Mouse (Mus musculus) activated CD4-positive, CD25-positive, alpha-beta regulatory T cell, adult 4 months (primary cell): ENCODE results near the gene Foxd2. TPM values are rescaled to one million over a fixed set of nuclear protein-coding genes. Genes with fewer than 3 reads are reported as not detected.

Experiments
- ATAC-seq: one replicate; pipeline ENCODE4 v1.8.0; 2017
- polyA plus RNA-seq, 2 experiments: library from polyadenylated mRNA; unstranded; fragments of 100-300 nt; shearing (Covaris generic); gene quantifications; one replicate each; pipeline ENCODE4 v1.2.1; 2017

Foxd2 gene
- polyA plus RNA-seq, 2 experiments from 2014 or later, result 0.17 TPM; not detected in 1

DNA sequence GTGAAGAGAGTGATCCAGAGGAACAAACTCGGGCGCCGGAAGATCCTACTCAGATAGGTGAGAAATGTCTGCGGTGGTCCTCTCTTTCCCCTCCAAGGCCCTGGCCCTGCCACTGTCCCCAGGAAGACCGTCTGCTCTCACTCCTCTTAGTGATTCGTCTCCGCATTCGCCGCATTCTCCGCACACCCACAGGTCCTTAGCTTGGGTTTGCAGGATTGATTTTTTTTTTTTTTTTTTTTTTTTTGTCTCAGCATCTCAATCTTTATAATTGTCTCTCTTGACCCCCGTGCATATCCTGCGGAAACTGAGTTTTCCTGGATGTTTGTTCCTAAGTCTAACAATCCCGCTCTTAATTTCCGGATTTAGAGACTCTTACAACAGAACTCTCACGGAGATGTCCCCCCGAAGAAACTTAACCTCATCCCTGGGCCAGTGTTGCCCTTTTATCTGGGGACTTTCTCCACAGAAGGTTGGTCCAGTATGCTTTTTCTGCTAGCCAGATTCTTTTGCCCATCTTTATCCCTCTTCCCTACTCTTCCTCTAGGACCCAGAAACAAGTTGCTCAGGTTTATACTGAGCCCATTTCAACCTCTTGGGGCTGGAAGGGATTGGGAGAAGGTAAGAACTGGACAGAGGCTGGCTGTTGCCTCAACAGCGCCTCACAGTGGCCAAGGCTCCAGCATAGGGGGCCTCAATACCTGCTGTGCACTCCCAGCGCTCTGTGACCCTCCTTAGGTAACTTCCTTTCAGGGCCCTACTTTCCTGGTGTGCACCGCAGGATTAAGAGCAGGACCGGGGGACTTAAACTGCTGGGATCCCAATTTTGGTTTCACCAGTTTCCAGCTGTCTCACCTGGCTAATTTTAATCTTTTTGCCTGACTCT, 1.2 kb upstream of the Foxd2 start:
- ATAC-seq, result no peak

DNA sequence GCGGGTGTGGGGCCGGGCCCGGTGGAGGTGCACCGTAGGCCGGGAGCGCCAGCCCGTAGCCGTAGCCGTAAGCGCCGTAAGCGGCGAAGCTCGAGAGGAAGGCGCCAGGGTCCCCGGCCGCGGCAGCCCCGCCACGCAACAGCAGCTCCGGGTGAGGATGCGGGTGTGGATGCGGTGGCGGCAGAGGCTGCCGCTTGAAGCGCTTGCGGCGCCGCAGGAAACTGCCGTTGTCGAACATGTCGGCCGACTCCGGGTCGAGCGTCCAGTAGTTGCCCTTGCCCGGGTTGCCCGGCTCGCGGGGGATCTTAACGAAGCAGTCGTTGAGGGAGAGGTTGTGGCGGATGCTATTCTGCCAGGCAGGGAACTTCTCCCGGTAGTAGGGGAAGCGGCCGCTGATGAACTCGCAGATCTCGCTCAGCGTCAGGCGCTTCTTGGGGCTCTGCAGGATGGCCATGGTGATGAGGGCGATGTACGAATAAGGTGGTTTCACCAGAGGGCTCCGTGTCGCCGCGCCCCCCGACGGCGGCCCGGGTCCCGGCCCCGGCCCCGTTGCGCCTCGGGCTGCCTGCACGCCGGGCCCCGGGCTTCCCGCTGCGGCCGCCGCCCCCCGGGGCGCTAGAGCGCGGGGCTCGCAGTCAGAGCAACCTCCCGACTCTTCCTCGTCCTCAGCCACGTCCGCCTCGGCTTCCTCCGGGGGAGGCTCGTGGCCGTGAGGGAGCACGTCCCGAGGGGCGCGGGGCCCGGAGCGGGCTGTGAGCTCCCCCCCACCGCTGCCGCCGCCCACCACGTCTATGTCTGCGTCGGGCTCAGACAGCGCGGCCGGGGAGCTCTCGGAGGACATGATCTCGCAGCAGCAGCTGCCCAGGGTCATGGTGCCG, 483 bp downstream of the Foxd2 start:
- ATAC-seq, result peak; percentile 27

DNA sequence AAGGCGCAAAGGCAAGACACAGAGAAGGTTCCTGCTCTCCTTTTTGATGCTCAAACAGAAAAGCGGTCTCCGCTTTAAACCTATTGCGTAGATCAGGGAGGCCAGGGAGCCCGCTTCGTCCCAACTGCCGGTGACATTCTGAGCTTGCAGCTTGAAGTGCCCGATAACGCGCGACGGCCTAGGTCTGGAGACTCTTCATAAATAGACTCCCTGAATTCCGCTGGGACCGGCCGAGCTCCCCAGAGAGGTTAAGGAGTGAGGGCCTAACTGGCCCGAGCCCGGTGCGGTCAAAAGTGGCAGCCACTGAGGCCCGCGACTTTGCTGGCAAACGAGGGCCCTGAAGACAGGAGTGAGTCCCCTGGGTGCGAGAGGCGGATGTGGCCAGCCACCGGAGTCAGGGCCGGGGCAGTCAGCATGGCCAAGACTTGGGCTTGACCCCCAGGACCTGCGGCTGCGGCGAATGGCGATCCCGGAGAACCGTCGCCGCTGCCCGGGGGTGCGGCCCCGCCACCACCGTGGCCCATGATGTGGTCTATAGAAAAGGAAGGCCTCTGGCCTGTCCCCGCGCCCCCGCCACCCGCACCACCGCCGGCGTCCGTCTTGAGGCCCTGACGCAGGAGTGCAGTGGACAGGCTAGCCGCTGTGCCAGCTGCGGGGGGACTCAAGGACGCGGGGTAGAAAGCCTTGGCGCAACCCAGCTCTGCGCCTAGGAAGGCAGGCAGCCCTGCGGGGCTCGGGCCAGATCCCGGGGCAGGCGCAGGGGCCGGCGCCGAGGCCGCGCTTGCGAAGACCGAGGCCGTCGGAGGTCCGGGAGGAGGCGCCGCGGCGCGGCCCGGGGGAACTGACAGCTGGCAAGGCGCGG, 1.4 kb downstream of the Foxd2 start:
- ATAC-seq, result no peak

DNA sequence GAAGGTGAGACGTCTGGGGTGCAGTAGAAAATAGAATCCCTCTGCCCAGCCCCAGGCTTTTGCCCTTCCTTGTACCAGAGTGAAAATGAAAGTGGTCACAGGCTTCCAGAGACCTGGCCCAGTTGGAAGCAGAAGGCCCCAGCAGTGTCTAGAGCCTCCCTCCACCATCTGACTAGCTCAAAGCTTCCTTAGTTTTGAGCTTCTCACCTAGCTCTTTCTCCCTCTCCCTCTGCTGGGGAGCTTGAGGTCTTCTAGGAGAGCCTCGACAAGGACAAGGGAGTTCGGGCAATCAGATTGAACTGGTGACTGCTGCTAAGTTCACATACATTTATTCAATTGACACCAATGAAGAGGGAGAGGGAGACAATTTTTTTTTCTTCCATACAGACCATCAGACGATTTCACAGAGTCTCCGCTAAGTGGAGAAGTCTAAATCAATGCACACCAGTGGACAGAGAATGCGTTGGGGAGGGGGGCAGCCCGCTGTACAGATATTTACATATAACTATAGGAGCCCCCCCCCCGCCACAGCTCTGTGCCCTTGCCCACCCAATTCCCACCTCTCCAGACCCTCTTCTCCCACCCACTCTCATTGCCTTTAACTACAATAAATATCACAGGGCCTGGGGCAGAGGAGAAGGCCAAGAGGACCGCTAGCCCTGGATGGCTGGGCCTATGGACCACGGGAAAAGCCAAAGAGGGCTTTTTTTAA, 2.5 kb downstream of the Foxd2 start:
- no peak for ATAC-seq

DNA sequence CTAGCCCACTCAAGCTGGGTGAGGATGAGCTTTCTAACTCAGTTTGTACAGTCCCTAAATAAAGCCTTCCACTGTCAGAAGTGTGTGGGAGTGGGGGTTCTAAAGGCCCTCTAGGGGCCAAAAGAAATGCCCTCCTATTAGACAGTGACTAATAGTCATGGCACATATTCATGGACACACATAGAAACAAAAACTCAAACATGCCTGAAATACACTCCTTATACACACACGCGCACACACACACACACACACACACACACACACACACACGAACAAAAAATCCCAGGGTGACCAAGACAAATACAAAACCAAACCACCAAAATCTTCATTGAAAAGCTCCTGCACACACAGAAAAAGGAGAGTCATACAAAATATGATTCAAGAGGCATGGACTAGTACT, 3.2 kb downstream of the Foxd2 start:
- ATAC-seq, result no peak

DNA sequence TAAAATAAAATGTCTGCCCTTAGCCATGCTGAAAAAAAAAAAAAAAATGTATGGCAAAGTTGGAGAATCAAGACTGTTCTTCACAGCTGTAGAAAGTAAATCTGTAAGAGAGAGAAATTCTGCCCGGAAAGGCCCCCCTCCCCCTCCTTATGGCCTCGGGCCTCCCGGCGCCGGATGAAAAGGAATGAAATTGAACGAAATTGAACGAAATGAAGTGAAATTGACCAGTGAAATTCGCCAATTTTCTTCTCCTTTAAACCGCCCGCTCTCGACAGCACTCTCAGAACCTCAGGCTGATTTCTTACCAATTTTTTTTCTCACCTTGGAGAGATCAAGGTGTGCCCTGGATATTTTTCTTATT, 5.3 kb downstream of the Foxd2 start:
- no peak for ATAC-seq

DNA sequence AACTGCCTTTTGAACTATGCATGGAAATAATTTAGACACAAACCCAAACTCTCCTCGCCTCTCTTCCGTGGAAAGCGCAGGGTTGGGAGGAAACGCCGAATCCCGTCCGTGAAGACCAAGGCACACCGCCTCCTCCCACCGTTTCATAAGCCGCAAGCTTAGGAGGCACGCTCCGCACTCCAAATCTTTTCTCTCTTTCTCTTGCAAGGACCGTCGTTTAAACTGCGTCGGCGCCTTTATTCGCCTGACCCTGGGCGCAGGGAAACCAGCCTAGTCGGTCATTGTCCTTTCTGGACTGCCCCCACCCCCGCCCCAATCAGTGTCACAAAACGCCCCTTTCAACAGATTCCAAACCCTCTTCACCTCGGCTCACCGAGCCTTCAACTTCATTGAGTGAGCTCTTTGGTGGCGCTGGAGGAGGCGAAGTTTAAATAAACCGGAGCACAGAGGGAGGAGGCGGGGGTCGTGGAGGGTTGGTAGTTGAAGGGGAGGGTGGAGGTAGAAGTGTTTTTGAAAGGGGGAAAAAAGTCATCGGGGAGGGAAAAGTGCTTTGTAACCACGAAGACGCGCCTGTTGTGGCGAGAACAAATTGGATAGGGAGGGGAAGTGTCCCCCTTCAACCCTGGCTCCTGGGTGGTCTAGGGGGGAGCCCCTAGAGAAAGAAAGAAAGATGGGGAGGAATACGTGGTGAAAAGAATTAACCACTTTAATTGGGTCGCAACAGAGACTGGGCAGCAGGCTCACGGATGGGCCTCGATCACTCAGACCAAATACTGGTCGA, 5.8 kb downstream of the Foxd2 start:
- no peak for ATAC-seq

DNA sequence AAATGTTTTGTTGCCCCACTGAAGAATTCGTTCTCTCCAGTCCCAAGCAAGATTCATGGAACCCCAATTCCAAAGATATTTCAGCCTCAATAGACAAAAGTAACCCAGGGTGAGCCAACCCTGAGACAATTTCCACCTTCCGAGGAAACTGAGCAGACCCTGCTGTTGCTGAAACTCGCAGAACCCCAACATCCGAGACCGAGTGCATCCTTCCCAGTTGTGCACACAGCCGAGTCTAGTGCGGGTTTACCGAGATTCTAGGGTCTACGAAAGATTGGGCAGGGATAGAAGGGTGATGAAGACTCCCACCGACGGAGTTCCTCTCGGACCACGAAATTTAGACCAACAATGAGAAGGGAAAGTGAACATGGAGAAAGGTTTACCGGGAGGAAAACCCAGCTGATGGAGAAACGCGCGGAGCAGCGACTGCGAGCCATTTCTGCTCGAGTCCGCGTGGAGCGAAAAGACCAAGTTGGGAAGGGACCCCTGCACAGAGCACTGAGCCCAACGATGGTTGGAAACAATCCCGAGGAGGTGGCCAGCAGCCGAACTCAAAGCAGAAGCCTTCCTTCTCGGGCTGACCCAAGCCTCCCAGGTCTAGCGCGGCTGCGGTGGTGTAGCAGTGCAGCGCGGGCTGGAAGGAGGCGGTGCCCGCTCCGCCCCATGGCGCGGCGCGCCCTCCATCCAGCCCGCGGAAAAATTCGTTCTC, 6.9 kb downstream of the Foxd2 start:
- peak; percentile 30 for ATAC-seq

DNA sequence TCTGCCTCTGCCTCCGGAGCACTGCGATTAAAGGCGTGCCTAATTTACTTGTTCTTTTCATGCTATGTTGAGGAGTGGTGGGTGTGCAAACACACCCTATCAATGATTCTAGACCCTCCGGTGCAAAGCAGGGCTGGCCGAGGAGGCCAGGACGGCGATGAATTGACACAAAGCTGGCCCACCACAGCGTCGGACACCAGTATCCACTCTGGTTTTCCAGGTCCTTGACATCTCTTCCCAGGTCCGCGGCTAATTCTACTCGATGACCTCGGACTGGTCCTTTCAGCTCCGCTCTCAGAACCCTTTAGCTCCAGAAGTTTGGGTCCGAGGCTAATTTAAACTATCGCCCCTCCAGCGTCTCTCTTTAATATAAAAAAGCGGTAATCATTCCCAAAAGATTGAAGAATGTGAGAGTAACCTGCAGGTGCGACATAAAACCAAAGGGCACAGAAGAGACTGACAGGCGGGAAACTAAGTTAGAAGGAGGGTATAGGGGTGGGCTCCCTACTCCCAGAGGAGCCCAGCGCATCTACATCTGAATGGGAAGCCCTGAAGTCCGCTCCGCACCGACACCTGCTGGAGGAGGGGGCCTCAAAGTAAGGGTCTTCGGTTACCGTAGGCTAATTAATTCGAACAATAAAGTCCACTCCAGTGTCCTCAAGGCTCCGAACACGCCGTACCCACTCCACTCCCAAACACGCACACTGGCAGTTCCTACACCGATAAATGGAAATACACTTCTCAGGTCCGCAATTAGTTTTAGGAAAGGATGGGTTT, 7.6 kb downstream of the Foxd2 start:
- ATAC-seq, result no peak

DNA sequence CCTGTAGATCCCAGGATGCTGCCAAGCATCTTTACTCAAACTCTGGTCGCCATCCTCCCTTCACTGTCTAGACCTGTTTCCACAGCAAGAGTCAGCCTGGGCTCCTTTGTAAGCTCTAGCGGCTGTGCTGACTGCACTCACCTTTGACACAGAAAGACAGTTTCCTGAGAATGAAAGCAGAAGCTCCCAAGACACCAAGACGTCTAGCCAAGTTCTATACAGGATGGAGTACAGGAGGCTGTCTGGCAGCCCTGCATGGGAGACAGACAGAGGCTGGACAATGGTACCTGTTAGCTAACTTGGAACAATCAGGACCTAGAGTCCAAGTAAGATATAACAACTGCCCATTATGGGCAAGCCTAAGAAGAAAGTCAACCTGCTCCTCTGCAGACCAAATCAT, 8.8 kb downstream of the Foxd2 start:
- ATAC-seq, result no peak

DNA sequence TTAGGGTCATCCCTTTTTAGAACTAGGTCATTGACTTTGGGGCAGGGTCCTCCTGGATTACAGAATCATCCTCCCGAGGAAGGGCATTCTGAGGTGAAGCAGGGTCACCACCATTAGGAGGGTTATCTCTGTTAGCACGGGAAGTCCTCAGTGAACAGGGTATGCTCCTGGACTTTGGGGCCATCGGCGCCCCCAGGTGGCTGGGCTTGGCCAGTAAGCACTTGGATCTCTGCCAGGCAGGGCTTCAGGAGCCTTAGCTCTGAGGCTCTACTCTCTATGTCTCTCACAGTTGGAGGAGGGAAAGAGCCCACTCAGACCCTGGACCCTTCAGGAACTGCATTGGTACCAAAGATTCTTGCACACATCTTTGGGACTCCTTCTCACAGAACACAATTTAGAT, 10.8 kb downstream of the Foxd2 start:
- no peak for ATAC-seq

DNA sequence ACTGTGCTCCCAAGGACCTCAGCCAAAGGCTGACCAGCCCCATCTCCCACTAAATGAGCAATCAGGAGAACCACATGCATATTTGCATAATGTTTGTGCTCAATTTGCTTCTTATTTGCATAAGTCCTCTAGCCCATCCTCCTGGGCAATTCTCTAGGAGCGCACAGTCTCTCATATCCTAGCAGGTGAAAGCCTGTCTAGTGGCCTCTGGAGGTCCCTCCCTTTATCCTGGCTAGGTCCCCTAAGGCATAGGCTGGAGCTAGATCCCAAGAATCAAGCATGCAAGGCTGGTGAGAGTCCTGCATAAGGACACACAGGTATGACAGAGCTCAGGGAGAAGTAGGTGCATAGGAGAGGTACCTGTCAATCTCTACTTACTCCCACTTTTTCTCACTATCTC, 26.4 kb downstream of the Foxd2 start:
- no peak for ATAC-seq

DNA sequence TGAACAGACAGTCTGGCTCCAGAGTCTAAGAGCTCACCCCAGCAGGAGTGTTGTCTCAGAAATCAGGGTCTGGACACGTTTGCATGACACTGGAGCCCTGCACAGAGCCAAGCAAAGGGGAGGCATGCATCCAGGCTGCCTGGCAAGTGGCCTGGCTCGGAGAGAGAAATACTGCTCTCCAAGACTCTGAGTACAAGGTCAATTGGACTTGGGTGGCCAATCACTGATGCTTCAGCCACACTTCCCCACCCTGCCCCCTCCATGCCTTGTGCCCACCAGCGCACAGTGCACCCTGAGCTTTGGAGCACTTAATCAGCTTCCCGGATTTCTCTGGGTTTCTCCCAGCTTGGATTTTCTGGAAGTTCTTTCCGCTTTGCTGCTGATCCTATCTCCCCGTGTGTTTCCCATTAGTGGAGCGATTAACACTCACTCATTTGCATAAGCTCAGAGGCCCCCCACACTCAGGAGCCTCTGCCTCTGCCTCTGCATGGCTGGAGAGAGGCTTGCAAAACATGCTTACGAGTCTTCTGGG, 32.2 kb downstream of the Foxd2 start:
- ATAC-seq, result no peak

DNA sequence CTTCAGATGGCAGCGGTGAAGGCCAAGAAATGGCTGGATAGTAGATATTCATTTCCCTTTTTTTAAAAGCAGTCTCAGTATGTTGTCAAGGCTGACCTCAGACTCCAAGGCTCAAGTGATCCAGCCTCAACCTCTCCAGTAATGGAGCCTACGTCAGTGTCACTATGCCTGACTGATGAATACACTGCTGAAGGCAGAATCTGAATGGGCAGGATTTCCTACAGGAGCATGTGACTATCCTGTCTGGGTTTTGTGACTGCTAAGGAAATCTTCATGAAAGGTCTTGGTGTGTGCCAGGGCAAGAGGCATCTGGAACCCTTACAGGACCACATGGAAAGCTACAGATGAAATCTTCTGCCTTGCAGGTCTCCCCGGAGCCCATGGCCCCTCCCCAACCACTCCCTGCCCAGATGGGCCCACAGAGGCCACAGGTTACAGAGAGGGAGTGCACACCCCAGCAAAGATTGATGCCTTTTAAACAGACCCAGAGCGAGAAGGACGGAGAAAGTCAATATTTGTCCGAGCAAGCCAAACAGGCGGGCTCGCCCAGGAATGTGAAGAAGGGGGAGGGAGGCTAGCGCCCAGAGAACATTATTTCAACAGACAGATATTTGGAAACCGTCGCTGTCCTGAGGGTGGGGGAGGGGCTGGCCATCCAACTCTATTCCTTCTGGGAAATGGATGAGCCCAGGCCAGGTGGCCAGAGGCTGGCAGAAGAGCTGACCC, 38.7 kb downstream of the Foxd2 start:
- no peak for ATAC-seq

DNA sequence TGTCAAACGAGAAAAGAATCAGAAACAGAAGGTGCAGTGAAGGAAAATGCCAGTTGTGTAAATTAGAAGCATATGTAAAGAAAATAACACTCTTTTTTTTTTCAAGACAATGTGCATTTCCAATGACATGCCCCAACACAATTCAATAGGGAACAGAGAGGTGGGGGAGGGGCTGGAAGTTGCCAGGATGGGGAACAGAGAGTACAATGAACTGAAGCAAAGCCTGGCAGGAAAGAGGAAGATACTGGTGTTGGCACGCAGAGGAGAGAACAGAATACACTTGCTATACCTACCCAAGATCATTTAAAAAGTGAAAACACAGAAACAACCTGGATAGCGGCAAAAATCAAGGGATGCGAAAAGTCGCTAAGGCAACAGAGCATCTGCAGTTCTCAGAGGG, 45.5 kb downstream of the Foxd2 start:
- no peak for ATAC-seq

DNA sequence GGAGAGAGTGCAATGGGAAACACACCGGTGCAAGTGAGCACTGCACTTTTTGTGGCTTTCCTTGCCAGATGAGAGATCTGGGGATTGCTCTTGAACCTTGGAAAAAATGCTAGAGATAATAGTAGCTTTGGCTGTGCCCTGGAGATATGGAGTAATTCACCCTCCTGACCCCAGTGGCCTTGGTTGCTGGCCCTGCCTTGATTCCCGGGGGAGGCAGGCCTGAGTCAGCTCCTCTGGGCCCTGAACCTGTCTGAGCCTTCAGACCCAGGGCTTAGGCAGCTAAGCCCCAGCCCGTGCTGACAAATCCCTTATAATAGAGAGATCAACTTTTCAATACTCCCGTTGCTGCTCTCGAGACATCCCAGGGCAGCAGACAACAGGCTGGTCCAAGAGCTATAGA, 50.2 kb downstream of the Foxd2 start:
- ATAC-seq, result no peak
